Mouse (Mus musculus) forebrain, embryonic 16.5 days (tissue): ENCODE measurements around the gene Itgb2. TPM values are rescaled to one million over a fixed set of nuclear protein-coding genes. Genes with fewer than 3 reads are reported as not detected.

Experiments
- ATAC-seq: fragments of 200-750 bp; cut with Nextera tagmentation; 2 replicates; pipeline ENCODE4 v1.8.0; 2017; ENCODE audit warnings: mild to moderate bottlenecking, moderate library complexity
- H3K27ac ChIP-seq: fragments of 300-500 bp; sonication (generic); 2 replicates; pipeline ENCODE4 v1.5.1; 2014; ENCODE audit warnings: low read length, control low read depth
- H3K27me3 ChIP-seq: fragments of 300-500 bp; sonication (generic); replicated peaks from 2 replicates; pipeline ENCODE4 v1.6.1; 2014; ENCODE audit warnings: low read length; ENCODE audit not compliant: control insufficient read depth, insufficient read depth
- H3K36me3 ChIP-seq: fragments of 300-500 bp; sonication (generic); 2 replicates; pipeline ENCODE4 v1.6.1; 2014; ENCODE audit not compliant: control insufficient read depth, insufficient read depth
- H3K4me1 ChIP-seq: fragments of 300-500 bp; sonication (generic); replicated peaks from 2 replicates; pipeline ENCODE4 v1.6.1; 2014; ENCODE audit warnings: low read length; ENCODE audit not compliant: control insufficient read depth, insufficient read depth
- H3K4me2 ChIP-seq: fragments of 300-500 bp; sonication (generic); 2 replicates; pipeline ENCODE4 v1.6.1; 2014; ENCODE audit warnings: mild to moderate bottlenecking, low read length, control low read depth
- H3K4me3 ChIP-seq: fragments of 300-500 bp; sonication (generic); replicated peaks from 2 replicates; pipeline ENCODE4 v1.5.1; 2014; ENCODE audit warnings: mild to moderate bottlenecking, low read length, control low read depth
- H3K9ac ChIP-seq: fragments of 300-500 bp; sonication (generic); replicated peaks from 2 replicates; pipeline ENCODE4 v1.6.1; 2014; ENCODE audit warnings: low read depth, low read length, control low read depth
- H3K9me3 ChIP-seq: fragments of 300-500 bp; sonication (generic); 2 replicates; pipeline ENCODE4 v1.6.1; 2016; ENCODE audit warnings: low read length; ENCODE audit not compliant: control insufficient read depth
- WGBS: fragments of 180-500 bp; shearing (Covaris S2); extraction: QIAGEN DNeasy Blood & Tissue Kit; methylation state at CpG from one replicate; pipeline ENCODE4 v1.1.7; 2014; 5-methylcytosine and 5-hydroxymethylcytosine counted together
- polyA plus RNA-seq: library from polyadenylated mRNA; unstranded; fragments of >200 nt; fragmentation: Nextera tagmentation; extraction: Ambion mirVana; gene quantifications from 2 replicates; pipeline ENCODE4 v1.2.1, GENCODE M21; 2015

Itgb2 gene
- polyA plus RNA-seq, 1 experiment from 2014 or later: 0.85 TPM

- WGBS: 83% methylated on average over 15 of the region's 15 CpGs
- Histone ChIP-seq H3K27ac (no peak overlapping the region), H3K36me3 (peaks cover 12% of the 10 kb centered on the region)
Measured at GRCm38 (mm10) chr10:77510225-77510982, 19.6 kb upstream of the Itgb2 start.

DNA sequence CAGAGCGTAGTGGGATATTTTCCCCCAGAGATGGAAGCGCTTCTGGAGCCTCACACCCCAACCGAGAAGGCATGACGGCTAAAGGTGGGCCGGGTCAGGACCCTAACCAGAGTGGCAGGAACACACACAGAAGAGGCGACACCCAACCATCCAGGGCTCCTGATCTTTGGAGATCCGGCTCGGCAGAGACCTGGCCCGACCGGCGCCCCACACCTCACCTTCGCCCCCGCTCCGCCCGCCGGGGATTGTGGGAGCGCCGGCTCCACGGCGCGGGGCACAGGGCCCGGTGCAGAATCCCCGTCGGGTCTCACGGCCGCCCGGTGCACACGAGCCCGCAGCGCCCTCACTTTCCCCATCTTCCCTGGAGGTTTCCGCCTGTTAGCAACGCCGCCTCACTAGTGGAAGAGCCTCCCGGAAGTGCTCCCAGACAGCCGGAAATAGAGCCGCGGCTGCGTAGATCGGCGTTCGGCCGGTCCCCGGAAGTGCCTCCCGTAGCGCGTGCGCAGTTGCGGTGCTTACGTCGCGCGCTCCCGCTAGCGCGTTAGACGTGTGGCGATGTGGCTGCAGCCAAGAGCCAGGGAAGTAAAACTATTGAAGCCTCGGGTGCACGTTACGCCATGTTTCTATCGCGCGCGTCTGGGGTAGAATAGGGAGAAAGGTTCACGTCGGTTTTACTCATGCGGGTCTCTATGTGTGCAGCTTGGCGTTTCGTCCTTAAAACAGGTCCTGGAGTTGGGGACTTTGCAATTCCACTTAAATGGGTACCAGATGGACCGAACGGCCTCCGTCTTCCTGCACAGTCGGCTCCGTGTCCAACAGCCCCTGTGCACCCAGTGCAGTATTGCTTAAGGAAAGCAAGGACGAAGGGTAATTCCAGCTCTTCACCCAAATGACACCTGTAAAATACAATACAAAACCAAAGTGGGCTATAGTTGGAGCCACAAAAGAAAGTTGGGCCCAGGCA is 14.4 kb upstream of the Itgb2 start, which contains the start of gene Fam207a:
Gene Fam207a, minus strand, starts transcription at position 401 of the 964 bp plus-strand sequence.
- no peaks in the 10 kb centered on the region for H3K27me3 ChIP-seq
- H3K4me3 ChIP-seq: peak within 1 kb of the TSS; percentile 94
- no peaks in the 10 kb centered on the region for H3K9me3 ChIP-seq
- peak within 1 kb of the TSS; percentile 95 for H3K4me2 ChIP-seq
- H3K36me3 ChIP-seq: peaks cover 12% of the 10 kb centered on the region; the same call in 1 of the 2 replicates
- H3K4me1 ChIP-seq: peaks cover 20% of the 10 kb centered on the region
- H3K27ac ChIP-seq: peak within 1 kb of the TSS; percentile 78
- peak within 1 kb of the TSS; percentile 94 for H3K9ac ChIP-seq
- WGBS: 1% methylated on average over 74 of the region's 75 CpGs
- peak; percentile 98 for ATAC-seq

More at GRCm38 (mm10) chr10:77510225-77510982, 19.6 kb upstream of the Itgb2 start:
- H3K9ac ChIP-seq: no peak overlapping the region
- H3K4me3 ChIP-seq: no peak overlapping the region
- no peak overlapping the region for H3K4me2 ChIP-seq
- peaks cover 15% of the 10 kb centered on the region for H3K4me1 ChIP-seq
- no peak for ATAC-seq
- H3K9me3 ChIP-seq: no peaks in the 10 kb centered on the region
- no peaks in the 10 kb centered on the region for H3K27me3 ChIP-seq

- Histone ChIP-seq H3K9ac (peak overlapping the region; percentile 94), H3K4me1 (peaks cover 20% of the 10 kb centered on the region), H3K4me2 (peak overlapping the region; percentile 76), H3K27me3 (no peaks in the 10 kb centered on the region), H3K36me3 (peaks cover 8% of the 10 kb centered on the region; the same call in 1 of the 2 replicates), H3K4me3 (peak overlapping the region; percentile 94), H3K27ac (no peak overlapping the region; the same call in 1 of the 2 replicates), H3K9me3 (no peaks in the 10 kb centered on the region)
- 38% methylated on average over 14 of the region's 14 CpGs for WGBS
- ATAC-seq: no peak
Measured at GRCm38 (mm10) chr10:77516379-77516951, 13.6 kb upstream of the Itgb2 start.

- Histone ChIP-seq H3K27me3 (no peaks in the 10 kb centered on the region), H3K4me3 (no peak overlapping the region), H3K9ac (no peak overlapping the region), H3K4me1 (peaks cover 21% of the 10 kb centered on the region), H3K9me3 (no peaks in the 10 kb centered on the region), H3K27ac (no peak overlapping the region), H3K36me3 (0 out of 2 replicates have a peak, but pooled peaks cover 3% of the 10 kb centered on the region), H3K4me2 (no peak overlapping the region)
- no peak for ATAC-seq
- 19% methylated on average over 20 of the region's 20 CpGs for WGBS
Measured at GRCm38 (mm10) chr10:77517066-77517620, 12.9 kb upstream of the Itgb2 start.

DNA sequence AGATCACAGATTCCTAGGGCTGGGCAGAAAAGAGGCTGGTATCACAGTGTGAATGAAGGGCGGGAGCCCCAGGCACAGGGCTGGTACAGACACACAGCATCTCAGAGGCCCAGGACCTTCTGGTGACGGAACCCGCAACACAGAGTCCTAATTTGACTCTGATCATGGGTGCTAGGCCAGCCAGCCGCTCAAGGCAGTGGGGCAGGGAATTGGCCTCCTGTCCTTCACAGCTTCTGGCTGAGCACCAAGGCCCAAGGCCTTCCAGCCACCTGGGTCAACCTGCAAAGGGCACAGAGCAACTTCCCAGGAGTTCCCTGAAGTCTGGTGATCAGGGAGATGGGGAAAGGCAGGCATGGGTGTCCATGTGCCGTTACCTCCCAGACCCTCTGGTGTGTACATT is 12.3 kb upstream of the Itgb2 start:
- WGBS: 88% methylated on average over 5 of the region's 5 CpGs
- Histone ChIP-seq H3K9me3 (no peaks in the 10 kb centered on the region), H3K27me3 (no peaks in the 10 kb centered on the region), H3K4me2 (no peak overlapping the region), H3K27ac (no peak overlapping the region), H3K9ac (no peak overlapping the region), H3K36me3 (no peaks in the 10 kb centered on the region), H3K4me3 (no peak overlapping the region), H3K4me1 (peaks cover 23% of the 10 kb centered on the region)
- no peak for ATAC-seq

DNA sequence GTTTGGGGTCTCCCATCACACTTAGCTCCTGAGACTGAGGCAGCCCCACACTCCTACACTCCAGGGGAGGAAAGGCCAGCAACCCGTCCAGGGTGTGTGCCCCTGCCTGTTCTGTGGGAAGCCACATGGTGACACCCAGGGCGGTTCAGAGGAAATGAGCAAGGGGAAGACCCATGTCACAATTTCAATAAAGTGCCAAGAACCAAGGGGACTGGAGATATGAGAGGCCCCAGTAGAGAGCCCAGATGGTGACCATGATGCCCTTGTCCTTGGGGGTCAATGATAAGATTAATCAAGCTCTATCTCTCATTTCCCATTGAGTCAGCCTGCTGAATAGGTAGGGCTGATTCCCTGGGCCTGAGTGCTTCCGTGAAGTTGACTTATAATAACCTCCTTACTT is 10.9 kb upstream of the Itgb2 start:
- no peak overlapping the region for H3K9ac ChIP-seq
- H3K4me2 ChIP-seq: no peak overlapping the region
- H3K4me3 ChIP-seq: no peak overlapping the region
- no peaks in the 10 kb centered on the region for H3K9me3 ChIP-seq
- 90% methylated on average over 3 of the region's 3 CpGs for WGBS
- no peaks in the 10 kb centered on the region for H3K27me3 ChIP-seq
- H3K36me3 ChIP-seq: no peaks in the 10 kb centered on the region
- no peak for ATAC-seq
- H3K4me1 ChIP-seq: peaks cover 21% of the 10 kb centered on the region
- H3K27ac ChIP-seq: no peak overlapping the region

GRCm38 (mm10) chr10:77520497-77520896 is 9.6 kb upstream of the Itgb2 start:
- H3K4me2 ChIP-seq: no peak overlapping the region
- H3K4me1 ChIP-seq: peaks cover 11% of the 10 kb centered on the region
- H3K4me3 ChIP-seq: no peak overlapping the region
- no peak overlapping the region for H3K27ac ChIP-seq
- ATAC-seq: no peak
- H3K9ac ChIP-seq: no peak overlapping the region
- H3K9me3 ChIP-seq: no peaks in the 10 kb centered on the region
- H3K27me3 ChIP-seq: no peaks in the 10 kb centered on the region
- no peaks in the 10 kb centered on the region for H3K36me3 ChIP-seq
- 88% methylated on average over 5 of the region's 5 CpGs for WGBS

GRCm38 (mm10) chr10:77522021-77522731 is 7.9 kb upstream of the Itgb2 start:
- Histone ChIP-seq H3K4me3 (peak overlapping the region; percentile 37), H3K27me3 (no peaks in the 10 kb centered on the region), H3K4me2 (peak overlapping the region; percentile 59), H3K9ac (peak overlapping the region; percentile 53), H3K36me3 (no peaks in the 10 kb centered on the region), H3K9me3 (no peaks in the 10 kb centered on the region), H3K27ac (no peak overlapping the region), H3K4me1 (peaks cover 3% of the 10 kb centered on the region)
- peak; percentile 26; the same call in 1 of the 2 replicates for ATAC-seq
- WGBS: 16% methylated on average over 17 of the region's 18 CpGs
